In genomic region chr15:81216906-81217653, GRCm38 (mm10) we compare ENCODE assay signal across 14 mouse cellular contexts. TPM values are rescaled to one million over a fixed set of nuclear protein-coding genes. Genes with fewer than 3 reads are reported as not detected.
DNase-seq lines count a peak whose midpoint lies in the region.
"Had no signal": no experiment of that assay in that cellular context is flagged by ENCODE, and none has a peak within 500 bp of the region (broad histone marks: within the 10 kb centered on the region; RNA-seq: fewer than 3 reads in every experiment).

No protein-coding gene starts in this region.

- peak; percentile 21 for DNase-seq in adrenal gland, adult 2 months
- no peak for DNase-seq in adrenal gland, postnatal 10 days
- peak; percentile 92 for DNase-seq in NIH3T3 (ENCODE audit: low read depth)
- DNase-seq in layer of hippocampus, postnatal 14 days (ENCODE audit: low spot score in 2 of 2) = peak; percentile 37 to 67
- peak; percentile 86 to 87 for DNase-seq in right cerebral cortex, adult 2 months (ENCODE audit: low spot score in 2 of 2)
- DNase-seq in cerebellum, postnatal 4 days (ENCODE audit: low spot score in 2 of 2) = no peak
- no peak for DNase-seq in spleen, postnatal 36 days (ENCODE audit: low spot score in 2 of 2)
- DNase-seq in ovary, adult 18-20 months (ENCODE audit: low spot score) = no peak
- DNase-seq: adrenal gland, postnatal 14 days; cerebellum, postnatal 25 days; heart, adult 18-20 months; kidney, adult 8-10 months; lung, postnatal 4 days had no signal

RNA-seq across cellular contexts. Expression of gene Mchr1, which starts 18.2 kb away (rescaled TPM):
- under 1 TPM; 0.17 to 0.55 TPM for total RNA-seq in adrenal gland, adult 2 months (2021)
- 0.45 and 0.86 TPM in 2 replicates for polyA plus RNA-seq in adrenal gland, adult 2 months (2012; rRNA removed)
- total RNA-seq in adrenal gland, postnatal 10 days (2021) = under 1 TPM; 0.18 to 0.61 TPM
- 10 to 100 TPM; 21.7 to 22.2 TPM for total RNA-seq in layer of hippocampus, postnatal 14 days (2021)
- total RNA-seq: heart, adult 18-20 months had no signal
- polyA plus RNA-seq: heart, postnatal 0 days had no signal

RNA-seq across cellular contexts. Expression of gene Mrtfa, which starts 26.5 kb away (rescaled TPM):
- total RNA-seq in adrenal gland, adult 2 months (2021) = 10 to 100 TPM; 27.3 to 30.0 TPM
- 33.0 and 39.6 TPM in 2 replicates for polyA plus RNA-seq in adrenal gland, adult 2 months (2012; rRNA removed)
- total RNA-seq in adrenal gland, postnatal 10 days (2021) = 10 to 100 TPM; 23.7 to 26.2 TPM
- total RNA-seq in layer of hippocampus, postnatal 14 days (2021) = 10 to 100 TPM; 78.6 to 79.7 TPM

Comparison
In these comparisons a context has a peak if more than half of its experiments do, and no peak if none do; other contexts are left out.
1. DNase-seq: peak in adrenal gland, adult 2 months (single experiment), NIH3T3 (single experiment), layer of hippocampus, postnatal 14 days (2 of 2) and right cerebral cortex, adult 2 months (2 of 2); none in adrenal gland, postnatal 10 days (single experiment), cerebellum, postnatal 4 days (0 of 2), spleen, postnatal 36 days (0 of 2) and ovary, adult 18-20 months (single experiment).
2. RNA of gene Mchr1, which starts 18.2 kb away (total RNA-seq): 21.7 to 22.2 TPM in layer of hippocampus, postnatal 14 days; 0.18 to 0.61 TPM in adrenal gland, postnatal 10 days and 0.17 to 0.55 TPM in adrenal gland, adult 2 months; every median in the first group is over 10 times any median in the second.